Mouse (Mus musculus) erythroblast, embryonic 14.5 days (primary cell): Measurements from ENCODE around the gene Tyro3.

Source experiments
- GATA1 ChIP-seq: IDR thresholded peaks from 2 replicates; pipeline ENCODE4 v1.6.1; 2012; ENCODE audit warnings: low read length, inconsistent platforms, mixed read lengths
- TAL1 ChIP-seq: IDR thresholded peaks from 3 replicates; pipeline ENCODE4 v1.6.1; 2012; ENCODE audit warnings: low read length, inconsistent platforms, mixed read lengths

DNA sequence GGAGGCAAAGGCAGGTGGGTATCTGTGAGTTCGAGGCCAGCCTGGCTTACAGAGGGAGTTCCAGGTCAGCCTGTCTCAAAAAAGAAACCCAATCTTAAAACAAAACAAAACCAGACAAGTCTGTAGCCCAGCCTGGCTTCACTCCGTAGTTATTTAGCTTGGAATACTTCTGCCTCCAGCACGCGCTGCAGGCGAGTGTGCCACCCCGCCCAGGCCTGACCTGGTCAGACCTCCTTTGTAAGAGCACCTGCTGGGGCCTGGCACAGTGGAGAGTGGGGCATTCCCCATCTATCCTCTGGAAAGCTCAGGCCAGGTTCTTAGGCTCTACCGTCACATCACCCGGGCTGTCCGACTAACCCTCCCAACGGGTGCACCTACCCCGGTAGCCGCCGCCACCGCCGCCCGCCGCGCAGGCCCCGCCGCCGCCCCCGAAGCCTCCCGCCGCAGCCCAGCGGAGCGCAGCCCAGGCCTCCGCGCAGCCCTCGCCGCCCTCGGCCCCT lies 39.9 kb upstream of the Tyro3 start:
- no peak for TF ChIP-seq GATA1
- TF ChIP-seq TAL1 = no peak
